Mouse (Mus musculus) gastrocnemius, postnatal 25 days (tissue): ENCODE measurements around the gene Ndst2. TPM values are rescaled to one million over a fixed set of nuclear protein-coding genes. Genes with fewer than 3 reads are reported as not detected.
"Not testable (repeated sequence)": the region's sequence is repeated elsewhere in the genome, so short reads cannot be mapped to it uniquely, and the experiment has no call there.

Experiments
- DNase-seq: peaks from one replicate; pipeline ENCODE4 v3.0.0; 2022
- total RNA-seq, 2 experiments: library from RNA; stranded (reverse); gene quantifications; 1 replicate in 1 of 2; 2 replicates in 1 of 2; pipeline ENCODE4 v1.2.3; 2021

The Ndst2 gene
- total RNA-seq, 2 experiments from 2014 or later = 6.0 to 6.6 TPM

DNA sequence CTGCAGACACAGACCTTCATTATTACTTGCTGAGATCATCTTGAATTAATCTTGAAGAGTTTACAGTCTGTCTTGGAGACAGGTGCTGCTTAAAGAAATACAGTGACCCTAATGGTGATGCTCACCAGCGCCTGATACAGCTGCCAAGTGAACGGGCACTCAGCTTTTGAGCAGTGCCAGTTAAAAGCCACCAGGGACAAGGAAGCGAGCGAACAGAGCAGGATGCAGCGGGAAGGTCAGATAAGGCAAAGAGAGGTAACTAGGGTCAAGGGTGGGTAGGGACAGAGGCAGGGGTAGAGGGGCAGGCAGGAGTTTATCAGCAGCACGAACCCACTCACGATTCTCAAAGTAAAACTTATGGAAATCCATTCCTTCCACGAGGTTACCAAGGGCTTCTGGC lies 4.1 kb upstream of the Ndst2 start:
- no peak for DNase-seq

DNA sequence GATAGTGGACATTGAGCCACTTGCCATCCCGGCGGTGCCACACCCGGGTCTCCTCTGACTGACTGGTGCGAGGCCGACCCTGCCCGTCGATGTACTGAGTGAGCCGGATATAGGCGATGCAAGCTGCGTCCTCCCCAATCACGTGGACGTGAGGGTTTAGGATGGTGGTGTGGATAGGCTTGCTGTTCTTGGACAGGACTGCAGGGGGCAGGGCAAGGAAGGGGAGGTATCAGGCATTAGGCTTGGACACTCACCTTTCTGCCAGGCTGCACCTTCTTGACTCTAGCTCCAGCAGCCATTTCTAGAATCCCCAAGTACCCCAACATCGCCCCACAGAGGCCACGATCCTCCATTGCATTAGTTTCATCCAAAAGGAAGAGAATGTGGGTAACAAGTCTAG lies 2.9 kb upstream of the Ndst2 start:
- peak; percentile 55 for DNase-seq

DNA sequence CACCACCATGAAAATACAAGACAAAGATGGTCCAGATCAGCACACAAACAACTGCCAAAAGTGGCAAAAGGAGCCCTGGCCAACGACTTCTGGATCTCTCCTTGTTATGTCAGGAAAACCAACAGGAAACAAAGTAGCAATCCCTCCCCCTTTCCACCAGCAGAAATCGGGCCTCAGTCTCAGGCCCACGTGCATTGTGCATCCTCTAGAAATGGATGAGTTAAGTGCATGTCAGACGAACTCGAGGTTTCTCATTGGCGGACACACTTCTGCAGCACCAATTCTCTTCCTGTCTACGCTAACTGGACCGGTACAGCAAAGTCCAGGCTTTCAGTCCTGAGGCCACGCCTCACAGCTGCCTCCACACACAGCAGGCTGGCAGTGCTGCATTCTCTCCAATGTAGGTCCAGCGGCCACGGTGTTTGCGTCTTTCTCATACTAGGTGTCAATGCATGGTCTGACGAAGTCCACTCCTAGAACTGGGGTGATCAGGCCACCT lies 1.6 kb upstream of the Ndst2 start:
- DNase-seq = no peak

DNA sequence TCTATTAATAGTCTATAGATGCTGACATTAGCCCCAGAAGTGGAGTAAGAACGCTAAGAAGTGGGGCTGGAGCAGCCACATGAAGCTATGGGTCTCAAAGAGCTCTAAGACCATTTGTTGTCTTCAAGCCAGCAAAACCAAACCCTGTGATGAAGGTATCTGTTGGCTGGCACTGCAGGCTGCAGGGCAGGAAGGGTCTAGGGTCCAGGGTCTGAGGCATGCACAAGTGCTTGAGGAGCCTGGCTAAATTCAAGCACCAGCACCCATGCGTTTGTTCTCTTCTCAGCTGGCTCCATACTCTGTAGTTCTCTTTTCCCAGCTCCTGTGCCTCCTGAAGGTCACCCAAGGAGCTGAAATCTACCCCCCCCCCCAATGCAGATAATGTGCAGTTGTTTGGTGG lies 690 bp upstream of the Ndst2 start:
- DNase-seq = no peak

DNA sequence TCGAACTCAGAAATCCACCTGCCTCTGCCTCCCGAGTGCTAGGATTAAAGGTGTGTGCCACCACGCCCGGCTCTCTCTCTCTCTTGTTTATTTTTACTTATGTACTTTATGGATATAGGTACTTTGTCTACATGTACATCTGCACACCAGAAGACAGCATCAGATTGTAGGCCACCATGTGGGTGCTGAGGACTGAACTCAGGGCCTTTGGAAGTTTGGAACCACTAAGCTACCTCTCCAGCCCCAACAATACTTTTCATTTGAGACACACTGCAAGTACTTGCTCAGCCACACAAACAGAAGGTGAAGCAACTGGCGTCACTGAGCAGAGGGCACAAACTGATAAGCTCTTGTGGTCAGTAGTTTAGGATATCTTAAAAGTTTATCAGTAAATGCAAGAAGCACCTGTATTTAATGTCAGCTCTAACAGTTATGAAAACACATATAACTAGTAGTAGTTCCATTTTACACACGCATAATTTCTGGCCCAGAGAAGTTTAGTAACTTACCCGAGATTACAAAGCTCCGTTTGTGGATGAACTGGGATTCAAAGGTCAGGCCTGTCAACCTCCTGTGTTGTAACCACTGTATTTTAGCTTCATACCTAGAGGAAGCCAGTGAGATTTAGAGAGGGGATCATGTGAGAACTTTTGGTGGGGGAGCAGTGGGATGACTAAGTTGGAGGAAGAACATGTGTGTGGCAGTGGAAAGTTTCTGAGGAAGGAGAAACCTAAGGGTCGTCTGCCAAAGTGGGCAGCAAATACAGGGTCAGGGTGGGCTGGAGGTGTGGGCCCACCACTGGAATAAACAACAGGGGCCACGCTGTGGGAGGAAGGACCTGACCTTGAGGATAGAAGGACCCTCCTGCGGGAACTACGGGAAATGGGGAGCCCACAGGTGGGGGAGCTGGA lies 1.1 kb downstream of the Ndst2 start:
- DNase-seq = no peak

DNA sequence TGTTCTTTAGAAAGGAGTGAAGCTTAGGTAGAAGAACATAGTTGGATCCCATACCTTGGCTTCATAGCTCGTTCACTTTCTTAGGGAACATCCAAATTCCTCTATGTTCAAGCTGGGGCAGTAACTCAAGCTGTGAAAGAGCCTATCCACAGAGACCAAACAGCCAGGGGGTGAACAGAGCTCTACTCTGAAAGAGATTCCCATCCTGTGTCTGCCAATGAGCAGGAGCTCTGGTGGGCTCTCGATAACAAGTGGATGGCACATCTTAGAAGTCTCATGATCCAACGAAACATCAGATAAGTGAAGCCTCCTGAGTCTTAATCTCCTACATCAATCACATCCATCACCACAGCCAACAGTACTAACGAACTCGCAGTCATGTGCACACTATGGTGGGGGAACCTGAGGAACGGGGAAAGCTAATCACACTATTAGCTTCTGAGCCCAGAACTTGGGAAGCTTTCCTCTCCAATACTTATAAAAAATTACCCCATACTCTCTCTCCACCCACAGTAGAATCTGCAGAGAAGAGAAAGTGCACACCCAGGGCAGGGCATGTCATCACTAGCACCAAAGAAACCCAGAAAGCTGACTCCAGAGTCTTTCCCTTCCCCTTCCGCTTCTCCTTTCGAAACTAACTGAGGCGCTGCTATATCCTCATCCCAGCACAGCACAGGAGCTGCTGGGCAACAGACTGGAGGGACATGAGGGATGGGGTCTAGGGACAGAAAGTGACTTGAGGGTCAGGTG lies 3.3 kb downstream of the Ndst2 start:
- DNase-seq = no peak

DNA sequence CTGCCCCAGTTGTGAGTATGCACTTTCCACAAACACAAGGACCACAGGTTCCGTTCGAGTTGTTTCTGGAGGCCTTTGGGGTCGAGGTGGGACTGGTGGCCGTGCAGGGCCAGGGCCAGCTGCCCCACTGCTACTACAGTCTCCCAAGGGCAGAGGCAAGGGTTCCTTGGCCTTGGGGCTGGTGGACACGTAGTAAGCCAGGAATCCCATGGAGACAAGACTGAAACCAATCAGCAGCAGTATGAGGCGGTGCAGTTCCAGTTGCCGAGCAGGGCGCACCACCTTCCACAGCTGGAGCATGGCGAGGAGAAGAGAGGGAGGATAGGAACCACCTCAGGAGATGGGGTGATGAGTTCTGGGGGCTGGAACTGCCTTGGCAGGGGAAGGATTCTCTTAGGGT lies 4.5 kb downstream of the Ndst2 start:
- DNase-seq = no peak

DNA sequence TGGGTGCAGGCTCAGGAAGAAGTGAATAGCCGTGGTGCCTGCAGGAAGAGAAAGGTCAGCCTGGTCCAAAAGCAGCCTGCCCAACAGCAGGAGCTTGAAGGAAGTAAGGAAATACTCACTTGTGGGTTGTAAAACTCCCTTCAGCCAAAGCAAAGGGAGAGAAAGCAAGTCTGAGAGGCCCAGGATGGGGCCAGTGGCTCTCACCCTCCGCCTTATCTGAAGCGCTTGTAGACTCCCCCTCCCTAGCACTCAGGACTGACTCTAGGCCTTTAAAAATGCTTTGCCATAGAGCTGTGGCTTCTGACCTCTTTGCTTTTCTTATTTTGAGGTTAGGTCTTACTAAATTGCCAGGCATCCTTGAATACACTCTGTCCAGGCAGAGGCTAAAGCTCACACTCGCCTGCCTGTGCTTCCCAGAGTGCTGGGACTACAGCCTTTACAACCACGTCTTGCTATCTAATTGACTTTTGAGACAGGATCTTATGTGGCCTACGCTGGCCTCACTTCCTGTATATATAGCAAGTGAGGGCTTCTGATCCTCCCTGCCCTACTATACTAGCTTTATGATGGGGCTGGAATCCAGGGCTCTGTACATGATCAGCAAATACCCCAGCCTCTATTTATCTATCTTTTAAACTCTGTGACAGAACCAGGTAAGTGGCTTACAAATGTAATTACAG lies 8.6 kb downstream of the Ndst2 start:
- no peak for DNase-seq

DNA sequence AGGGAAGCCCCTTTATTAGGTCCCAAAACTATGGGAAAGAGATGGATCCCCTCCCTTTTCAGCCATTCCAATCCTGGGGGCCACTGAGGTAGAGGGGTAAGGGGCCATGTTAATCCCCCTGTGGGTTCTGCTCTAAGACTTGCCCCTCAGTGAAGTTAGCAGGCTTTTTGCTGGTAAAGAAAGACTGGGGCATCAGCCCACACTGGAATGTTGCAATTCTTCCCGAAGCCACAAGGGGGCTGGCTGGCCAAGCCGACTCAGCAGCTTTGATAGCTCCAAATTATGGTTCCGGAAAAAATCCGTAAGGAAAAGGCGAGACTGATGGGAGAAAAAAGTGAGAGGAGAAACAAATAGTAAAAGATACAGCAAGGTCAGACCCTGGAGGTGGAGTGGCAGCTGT lies 10.3 kb downstream of the Ndst2 start:
- DNase-seq = peak; percentile 46

DNA sequence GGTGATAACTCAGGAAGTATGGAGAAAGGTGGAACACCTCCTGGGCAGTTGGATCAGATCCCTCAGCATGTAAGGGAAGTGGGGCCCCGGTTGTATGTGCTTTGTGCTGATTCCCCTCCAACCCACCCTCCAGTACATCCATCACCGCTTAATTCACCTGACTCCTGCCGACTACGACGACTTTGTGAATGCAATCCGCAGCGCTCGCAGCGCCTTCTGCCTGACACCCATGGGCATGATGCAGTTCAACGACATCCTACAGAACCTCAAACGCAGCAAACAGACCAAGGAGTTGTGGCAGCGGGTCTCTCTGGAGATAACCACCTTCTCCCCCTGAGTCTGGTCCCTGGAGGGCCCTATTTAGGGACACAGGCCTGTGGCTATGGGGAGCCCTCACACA lies 11.4 kb downstream of the Ndst2 start:
- no peak for DNase-seq

DNA sequence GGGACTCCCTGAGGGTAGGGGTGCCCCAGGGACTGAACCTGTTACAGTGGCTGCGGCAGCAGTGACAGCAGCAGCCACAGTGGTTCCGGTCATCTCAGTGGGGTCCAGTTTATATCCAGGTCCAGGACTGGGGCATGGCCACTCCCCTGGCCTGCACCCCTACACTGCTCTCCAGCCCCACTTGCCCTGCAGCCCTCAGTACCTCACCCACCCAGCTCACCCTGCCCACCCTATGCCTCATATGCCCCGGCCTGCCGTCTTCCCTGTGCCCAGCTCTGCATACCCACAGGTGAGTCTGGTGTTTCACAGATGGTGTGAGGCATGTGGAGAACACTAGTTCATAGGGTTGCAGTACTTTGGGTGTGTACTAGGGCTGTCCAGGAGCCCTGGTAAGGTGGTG lies 13.0 kb downstream of the Ndst2 start:
- DNase-seq = no peak

DNA sequence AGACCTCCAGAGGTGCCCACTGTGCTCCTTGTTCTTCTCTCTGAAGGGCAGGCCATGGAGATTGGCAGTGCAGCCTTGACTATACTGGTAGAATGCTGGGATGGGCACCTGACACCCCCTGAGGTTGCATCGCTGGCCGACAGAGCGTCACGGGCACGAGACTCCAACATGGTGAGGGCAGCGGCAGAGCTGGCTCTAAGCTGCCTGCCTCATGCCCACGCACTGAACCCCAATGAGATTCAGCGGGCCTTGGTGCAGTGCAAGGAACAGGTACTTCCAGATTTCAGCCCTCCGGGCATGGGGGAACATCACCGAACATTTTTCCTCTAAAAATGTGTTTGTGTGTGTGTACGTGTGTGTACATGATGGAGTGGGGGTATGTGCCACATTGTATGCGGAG lies 14.6 kb downstream of the Ndst2 start:
- DNase-seq = no peak

DNA sequence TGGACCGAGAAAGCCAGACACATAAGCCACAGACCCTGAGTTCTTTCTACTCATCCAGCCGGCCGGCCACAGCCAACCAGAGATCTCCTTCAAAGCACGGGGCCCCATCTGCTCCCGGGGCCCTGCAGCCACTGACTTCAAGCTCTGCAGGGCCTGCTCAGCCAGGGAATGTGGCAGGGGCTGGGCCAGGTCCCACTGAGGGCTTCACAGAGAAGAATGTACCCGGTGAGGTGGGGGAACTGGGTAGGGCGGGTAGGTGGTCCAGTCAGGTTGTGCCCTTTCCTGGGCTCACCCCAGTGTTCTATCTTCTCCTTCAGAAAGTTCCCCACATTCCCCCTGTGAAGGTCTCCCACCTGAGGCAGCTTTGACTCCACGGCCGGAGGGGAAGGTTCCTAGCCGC lies 15.9 kb downstream of the Ndst2 start:
- no peak for DNase-seq

DNA sequence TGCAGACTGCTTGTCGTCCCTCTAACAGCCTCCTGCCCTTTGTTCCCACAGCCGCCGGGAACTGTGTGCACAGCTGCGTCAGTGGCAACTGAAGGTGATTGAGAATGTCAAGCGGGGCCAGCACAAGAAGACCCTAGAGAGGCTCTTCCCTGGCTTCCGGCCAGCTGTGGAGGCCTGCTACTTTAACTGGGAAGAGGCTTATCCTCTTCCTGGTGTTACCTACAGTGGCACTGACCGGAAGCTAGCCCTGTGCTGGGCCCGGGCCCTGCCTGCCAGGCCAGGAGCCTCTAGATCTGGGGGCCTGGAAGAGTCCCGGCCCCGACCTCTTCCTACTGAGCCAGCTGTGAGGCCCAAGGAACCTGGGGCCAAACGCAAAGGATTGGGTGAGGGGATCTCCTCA lies 20.5 kb downstream of the Ndst2 start:
- no peak for DNase-seq

DNA sequence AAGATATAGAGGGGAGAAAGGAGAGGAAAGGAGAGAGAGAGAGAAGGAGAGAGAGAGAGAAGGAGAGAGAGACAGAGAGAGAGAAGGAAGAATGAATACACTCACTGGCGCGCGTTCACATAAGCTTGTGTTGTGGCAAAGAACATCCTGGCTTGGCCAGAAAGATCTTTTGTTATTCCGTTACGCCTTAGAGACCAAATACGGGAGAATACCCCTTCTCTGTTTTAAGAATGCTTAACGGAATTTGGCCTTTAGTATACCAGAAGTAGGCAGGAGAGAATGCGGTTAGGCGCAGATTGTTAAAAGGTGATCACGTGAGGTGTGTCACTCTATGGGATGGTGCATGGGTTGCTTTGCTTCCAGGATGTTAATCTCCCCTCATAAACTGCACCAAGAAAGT lies 26.1 kb downstream of the Ndst2 start:
- no peak for DNase-seq

DNA sequence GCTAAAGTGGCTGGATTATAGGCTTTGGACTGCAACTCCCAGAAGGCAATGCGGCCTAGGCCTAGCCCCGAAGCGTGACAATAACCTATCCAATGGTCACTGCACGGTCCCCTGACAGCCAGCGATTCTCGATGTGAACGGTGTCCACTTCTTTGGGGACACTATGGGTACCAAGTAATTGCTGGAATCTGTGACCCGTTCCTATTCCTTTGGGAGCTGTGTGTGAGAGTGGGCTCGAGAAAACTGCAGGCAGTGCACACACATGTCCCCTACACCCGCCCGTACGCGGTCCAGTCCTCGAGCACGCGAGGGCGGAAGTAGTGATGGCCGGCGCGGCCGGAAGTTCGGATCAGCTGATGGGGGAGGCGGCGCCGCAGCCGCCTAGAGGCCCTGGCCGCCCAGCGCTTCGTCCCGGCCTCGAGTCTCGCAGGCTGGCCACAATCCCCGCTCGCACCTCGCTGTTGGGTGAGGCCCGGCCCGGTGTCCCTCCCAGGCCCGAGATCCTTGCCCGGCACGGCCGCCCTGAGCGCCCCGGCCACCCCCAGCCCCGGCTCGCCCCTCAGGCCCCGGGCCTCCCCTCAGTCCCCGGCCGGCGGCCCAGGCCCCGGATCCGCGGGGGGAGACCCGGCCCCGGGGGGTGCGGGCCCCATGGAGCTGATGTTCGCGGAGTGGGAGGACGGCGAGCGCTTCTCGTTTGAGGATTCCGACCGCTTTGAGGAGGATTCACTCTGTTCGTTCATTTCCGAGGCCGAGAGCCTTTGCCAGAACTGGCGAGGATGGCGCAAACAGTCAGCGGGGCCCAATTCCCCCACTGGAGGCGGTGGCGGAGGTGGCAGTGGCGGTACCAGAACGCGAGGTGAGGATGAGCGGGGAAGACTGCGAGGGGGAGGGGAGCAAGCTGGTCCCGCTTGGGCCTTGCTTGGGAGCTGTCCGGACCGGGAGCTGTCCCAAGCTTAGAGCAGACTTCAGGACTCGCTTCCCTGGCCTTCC lies 26.9 kb downstream of the Ndst2 start, which contains the start of gene Zswim8:
TSS of gene Zswim8 (plus strand) at position 352 of the 990 bp plus-strand sequence.
- peak; percentile 89 for DNase-seq

DNA sequence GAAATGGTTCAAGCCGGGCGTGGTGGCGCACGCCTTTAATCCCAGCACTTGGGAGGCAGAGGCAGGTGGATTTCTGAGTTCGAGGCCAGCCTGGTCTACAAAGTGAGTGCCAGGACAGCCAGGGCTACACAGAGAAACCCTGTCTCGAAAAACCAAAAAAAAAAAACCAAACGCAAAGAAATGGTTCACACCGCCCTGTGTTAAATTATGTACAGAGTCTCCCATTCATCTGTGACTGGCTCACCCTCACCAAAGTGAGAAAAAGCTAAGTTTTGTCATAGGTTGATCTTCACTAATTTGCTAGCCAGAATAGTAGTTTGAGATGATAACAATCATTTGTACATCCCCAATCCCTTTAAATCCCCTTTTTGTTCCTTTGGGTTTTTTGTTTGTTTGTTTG lies 30.9 kb downstream of the Ndst2 start:
- DNase-seq = not testable (repeated sequence)

DNA sequence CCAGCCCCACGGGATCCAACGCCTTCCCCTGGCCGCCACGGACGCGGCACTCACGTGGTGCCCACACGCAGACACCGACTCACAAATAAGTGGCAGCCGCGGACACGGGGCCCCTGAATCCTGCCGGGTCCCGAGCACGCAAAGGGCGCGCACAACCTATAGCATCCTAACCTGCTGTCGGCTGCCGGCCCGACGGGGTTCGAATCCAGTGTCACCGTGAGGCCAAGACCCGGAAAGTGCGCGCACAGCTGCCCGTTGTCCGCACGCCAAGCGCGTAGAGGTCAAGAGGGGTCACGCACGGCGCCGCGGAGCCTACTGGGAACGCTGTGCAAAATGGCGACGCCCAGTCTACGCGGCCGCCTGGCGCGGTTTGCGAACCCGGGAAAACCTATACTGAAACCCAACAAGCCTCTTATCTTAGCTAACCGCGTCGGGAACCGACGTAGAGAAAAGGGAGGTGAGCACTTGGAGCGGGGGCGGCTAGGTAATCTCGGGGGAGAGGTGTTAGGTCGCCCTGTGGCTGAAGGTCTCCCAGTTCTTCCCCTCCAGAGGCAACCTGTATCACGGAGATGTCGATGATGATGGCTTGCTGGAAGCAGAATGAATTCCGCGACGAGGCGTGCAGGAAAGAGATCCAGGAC lies 31.5 kb downstream of the Ndst2 start, which contains the start of gene Chchd1:
TSS of gene Chchd1 (plus strand) at position 266 of the 641 bp plus-strand sequence.
- peak; percentile 87 for DNase-seq

DNA sequence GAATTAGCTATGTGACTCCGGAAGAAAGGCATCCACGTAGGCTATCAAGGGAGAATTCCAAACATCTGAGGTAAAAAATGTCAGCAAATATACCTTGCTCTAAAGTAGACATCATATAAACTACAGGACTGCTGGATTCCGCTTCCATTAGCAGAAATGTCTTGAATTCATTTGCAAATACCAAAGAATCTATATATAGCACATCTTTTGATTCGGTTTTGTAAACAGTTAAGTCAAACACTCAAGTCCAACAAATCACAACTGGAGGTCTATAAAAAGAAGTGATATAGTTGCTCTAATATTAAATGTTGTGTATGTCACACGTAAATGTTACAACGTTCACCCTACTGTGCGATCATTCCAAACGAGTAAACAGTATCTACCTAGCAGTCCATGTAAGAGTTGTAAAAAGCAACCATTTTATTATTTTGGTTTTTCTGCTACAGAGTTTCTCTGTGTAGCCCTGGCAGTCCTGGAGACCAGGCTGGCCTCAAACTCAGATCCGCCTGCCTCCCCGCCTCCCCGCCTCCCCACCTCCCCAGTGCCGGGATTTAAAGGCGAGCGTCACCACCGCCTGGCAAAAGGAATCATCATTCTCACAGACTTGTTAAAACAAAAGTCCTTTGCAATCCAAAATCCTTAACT lies 32.1 kb downstream of the Ndst2 start:
- no peak for DNase-seq

DNA sequence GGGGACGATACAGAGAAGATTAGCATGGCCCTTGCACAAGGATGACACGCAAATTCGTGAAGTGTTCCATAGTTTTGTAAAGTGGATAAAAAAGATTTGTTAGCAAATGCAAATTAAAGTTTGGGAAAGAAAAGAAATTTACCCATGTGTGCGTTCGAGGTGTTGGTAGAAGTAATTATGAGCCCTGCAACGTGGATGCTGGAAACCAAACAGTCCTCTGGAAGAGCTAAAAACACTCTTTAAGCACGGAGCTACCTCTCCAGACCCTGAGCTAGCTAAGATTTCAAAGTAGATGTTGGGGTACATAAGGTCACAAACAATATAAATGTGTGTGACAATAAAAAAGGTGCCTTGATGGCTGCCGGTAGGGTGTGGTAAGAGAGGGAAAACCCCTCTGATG lies 32.8 kb downstream of the Ndst2 start:
- no peak for DNase-seq
